Mouse (Mus musculus): ENCODE measurements around the gene Gm39653.

GRCm38 (mm10) chr1:63639921-63640320, 24.2 kb downstream of the Gm39653 start:
- TF ChIP-seq CTCF (IDR thresholded peaks at IDR 0.05; ENCODE audit: borderline replicate concordance, insufficient read depth, low read depth, low read length) = no peak
- TF ChIP-seq POLR2A (IDR thresholded peaks at IDR 0.05; ENCODE audit: borderline replicate concordance, insufficient read depth, low read length) = no peak

All from cerebellum, adult 2 months (tissue).